Mouse (Mus musculus): ENCODE measurements around the gene Gng13.
"Not testable (repeated sequence)": the region's sequence is repeated elsewhere in the genome, so short reads cannot be mapped to it uniquely, and the experiment has no call there.

Gene Gng13

GRCm38 (mm10) chr17:25732082-25732481, 15.1 kb downstream of the Gng13 start:
- peak; percentile 60 to 81 for DNase-seq (ENCODE audit: low spot score in 2 of 2)

- DNase-seq (ENCODE audit: low spot score in 2 of 2) = no peak
Observed at GRCm38 (mm10) chr17:25735246-25735645, 18.3 kb downstream of the Gng13 start.

GRCm38 (mm10) chr17:25735745-25736144, 18.8 kb downstream of the Gng13 start, which contains the start of gene Mslnl:
TSS of gene Mslnl (plus strand) at chr17:25736042.
- DNase-seq (ENCODE audit: low spot score in 2 of 2) = no peak

- no peak for DNase-seq (ENCODE audit: low spot score in 2 of 2)
Observed at GRCm38 (mm10) chr17:25738861-25739260, 21.9 kb downstream of the Gng13 start.

GRCm38 (mm10) chr17:25741471-25741870, 24.5 kb downstream of the Gng13 start:
- DNase-seq (ENCODE audit: low spot score in 2 of 2) = not testable (repeated sequence)

GRCm38 (mm10) chr17:25743831-25744230, 26.9 kb downstream of the Gng13 start:
- no peak for DNase-seq (ENCODE audit: low spot score in 2 of 2)

- DNase-seq (ENCODE audit: low spot score in 2 of 2) = no peak
Observed at GRCm38 (mm10) chr17:25744311-25744710, 27.3 kb downstream of the Gng13 start.

GRCm38 (mm10) chr17:25748238-25748637, 31.3 kb downstream of the Gng13 start:
- no peak for DNase-seq (ENCODE audit: low spot score in 2 of 2)

- no peak for DNase-seq (ENCODE audit: low spot score in 2 of 2)
Observed at GRCm38 (mm10) chr17:25749314-25749713, 32.3 kb downstream of the Gng13 start.

GRCm38 (mm10) chr17:25751446-25751845, 34.5 kb downstream of the Gng13 start:
- DNase-seq (ENCODE audit: low spot score in 2 of 2) = no peak

GRCm38 (mm10) chr17:25754241-25754640, 37.3 kb downstream of the Gng13 start, which contains the start of gene Msln:
TSS of gene Msln (minus strand) at chr17:25754378.
- no peak for DNase-seq (ENCODE audit: low spot score in 2 of 2)

GRCm38 (mm10) chr17:25755086-25755485, 38.1 kb downstream of the Gng13 start:
- DNase-seq (ENCODE audit: low spot score in 2 of 2) = no peak

GRCm38 (mm10) chr17:25755627-25756377, 38.8 kb downstream of the Gng13 start:
- DNase-seq (ENCODE audit: low spot score in 2 of 2) = no peak

GRCm38 (mm10) chr17:25756378-25757242, 39.6 kb downstream of the Gng13 start:
- DNase-seq (ENCODE audit: low spot score in 2 of 2) = no peak

GRCm38 (mm10) chr17:25757691-25758090, 40.7 kb downstream of the Gng13 start:
- DNase-seq (ENCODE audit: low spot score in 2 of 2) = no peak

- no peak for DNase-seq (ENCODE audit: low spot score in 2 of 2)
Observed at GRCm38 (mm10) chr17:25760148-25760547, 43.2 kb downstream of the Gng13 start.

- DNase-seq (ENCODE audit: low spot score in 2 of 2) = no peak
Observed at GRCm38 (mm10) chr17:25761561-25761970, 44.6 kb downstream of the Gng13 start.

- DNase-seq (ENCODE audit: low spot score in 2 of 2) = no peak
Observed at GRCm38 (mm10) chr17:25762591-25762990, 45.6 kb downstream of the Gng13 start.

- DNase-seq (ENCODE audit: low spot score in 2 of 2) = no peak
Observed at GRCm38 (mm10) chr17:25765886-25766285, 48.9 kb downstream of the Gng13 start.
